Mouse (Mus musculus): Measurements from ENCODE around the gene Zdhhc14. TPM values are rescaled to one million over a fixed set of nuclear protein-coding genes. Genes with fewer than 3 reads are reported as not detected.

The Zdhhc14 gene
- polyA plus RNA-seq, 1 experiment from 2014 or later = 2.0 TPM

DNA sequence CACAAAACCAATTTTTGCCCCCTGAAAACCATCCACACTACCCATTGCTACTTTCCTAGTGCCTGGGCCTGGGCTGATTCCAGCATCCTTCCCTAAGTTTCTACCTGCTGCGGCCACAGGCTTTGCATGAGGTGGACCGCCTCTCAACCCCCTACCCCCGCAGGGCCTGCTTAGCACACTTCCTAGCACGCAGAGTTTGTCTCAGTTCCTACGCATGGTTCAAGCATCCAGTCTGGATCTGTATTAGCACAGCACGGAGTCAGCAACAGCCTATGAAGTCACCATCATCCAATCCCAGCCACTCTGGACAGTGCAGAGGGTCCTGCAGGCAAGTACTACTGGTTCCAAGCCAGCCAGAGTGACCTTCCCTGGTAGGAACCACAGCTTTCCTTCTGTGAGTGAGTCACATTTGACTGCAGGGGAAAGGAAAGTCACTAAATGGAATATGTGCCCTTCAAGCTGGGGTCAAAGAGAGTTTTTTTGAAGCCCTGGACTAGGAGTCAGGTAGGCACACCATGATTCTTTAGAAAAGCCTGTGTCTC lies 275.9 kb downstream of the Zdhhc14 start:
- peaks cover 5% of the 10 kb centered on the region for H3K4me1 ChIP-seq (ENCODE audit: control insufficient read depth, insufficient read depth, low read length)
- H3K4me2 ChIP-seq = no peak overlapping the region
- no peak overlapping the region for H3K9ac ChIP-seq (ENCODE audit: low read length)
- no peaks in the 10 kb centered on the region for H3K9me3 ChIP-seq (ENCODE audit: control insufficient read depth, low read length)
- 55% methylated on average over 6 of the region's 6 CpGs for WGBS
- H3K36me3 ChIP-seq (ENCODE audit: control insufficient read depth, insufficient read depth, low read length) = no peaks in the 10 kb centered on the region
- DNase-seq (ENCODE audit: low spot score, missing footprints) = no peak
- H3K27me3 ChIP-seq (ENCODE audit: control insufficient read depth, insufficient read depth, low read length) = no peaks in the 10 kb centered on the region
- H3K4me3 ChIP-seq (ENCODE audit: low read depth, low read length) = no peak overlapping the region
- H3K27ac ChIP-seq (ENCODE audit: low read depth, low read length) = no peak overlapping the region
- no peak for ATAC-seq (ENCODE audit: low FRiP score)

DNA sequence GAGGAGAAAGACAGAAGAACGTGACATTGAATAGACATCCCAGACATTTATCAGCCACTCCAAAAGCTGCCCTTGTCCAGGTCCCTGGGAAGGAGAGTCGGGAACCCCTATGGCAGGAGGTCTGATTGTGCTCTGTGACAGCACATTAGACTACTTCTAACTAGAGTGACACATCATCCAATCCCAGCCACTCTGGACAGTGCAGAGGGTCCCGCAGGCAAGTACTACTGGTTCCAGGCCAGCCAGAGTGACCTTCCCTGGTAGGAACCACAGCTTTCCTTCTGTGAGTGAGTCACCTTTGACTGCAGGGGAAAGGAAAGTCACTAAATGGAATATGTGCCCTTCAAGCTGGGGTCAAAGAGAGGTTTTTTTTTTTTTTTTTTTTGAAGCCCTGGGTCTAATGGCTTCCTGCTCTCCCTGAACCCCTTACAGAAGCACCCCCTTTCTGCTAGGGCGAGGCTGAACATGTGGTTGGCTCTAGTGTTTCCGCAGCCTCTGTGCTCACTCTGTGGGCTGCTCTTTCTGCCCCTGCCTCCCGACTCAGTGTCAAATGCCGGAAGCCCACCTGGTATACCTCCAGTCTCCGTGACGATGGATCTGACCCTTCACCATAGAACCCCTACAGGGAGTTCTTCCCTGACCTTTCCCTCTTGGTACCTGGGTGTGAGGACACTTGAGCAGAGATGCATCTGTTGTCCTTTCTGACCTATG lies 276.6 kb downstream of the Zdhhc14 start:
- Histone ChIP-seq H3K27ac (ENCODE audit: low read depth, low read length) (no peak overlapping the region), H3K4me2 (no peak overlapping the region), H3K27me3 (ENCODE audit: control insufficient read depth, insufficient read depth, low read length) (no peaks in the 10 kb centered on the region), H3K9me3 (ENCODE audit: control insufficient read depth, low read length) (no peaks in the 10 kb centered on the region), H3K4me3 (ENCODE audit: low read depth, low read length) (no peak overlapping the region), H3K4me1 (ENCODE audit: control insufficient read depth, insufficient read depth, low read length) (peaks cover 5% of the 10 kb centered on the region), H3K36me3 (ENCODE audit: control insufficient read depth, insufficient read depth, low read length) (no peaks in the 10 kb centered on the region), H3K9ac (ENCODE audit: low read length) (no peak overlapping the region)
- 88% methylated on average over 9 of the region's 9 CpGs for WGBS
- ATAC-seq (ENCODE audit: low FRiP score) (no peak), DNase-seq (ENCODE audit: low spot score, missing footprints) (no peak)

DNA sequence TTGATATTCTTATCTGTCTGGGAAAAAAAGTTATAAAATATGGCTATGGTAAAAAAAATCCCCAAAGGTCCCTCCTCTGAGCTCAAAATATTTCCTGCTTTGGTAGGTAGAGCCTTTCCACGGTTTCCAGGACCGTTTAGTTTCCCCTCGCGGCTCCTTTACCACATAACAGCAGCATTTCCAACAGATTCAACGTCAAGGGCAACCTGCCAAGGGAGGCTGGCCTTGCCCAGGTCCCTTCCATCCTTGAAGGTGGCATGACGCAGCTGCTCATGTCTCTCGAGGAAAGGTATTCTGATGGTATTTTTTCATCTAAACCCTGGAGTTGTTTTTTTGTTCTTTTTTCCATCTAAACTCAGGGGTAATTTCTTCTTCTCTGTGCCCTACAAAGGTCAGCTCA lies 277.4 kb downstream of the Zdhhc14 start:
- no peak overlapping the region for H3K4me3 ChIP-seq (ENCODE audit: low read depth, low read length)
- WGBS = 48% methylated on average over 7 of the region's 7 CpGs
- no peaks in the 10 kb centered on the region for H3K36me3 ChIP-seq (ENCODE audit: control insufficient read depth, insufficient read depth, low read length)
- H3K9ac ChIP-seq (ENCODE audit: low read length) = no peak overlapping the region
- H3K4me2 ChIP-seq = peak overlapping the region; percentile 41; the same call in 1 of the 2 replicates
- no peaks in the 10 kb centered on the region for H3K9me3 ChIP-seq (ENCODE audit: control insufficient read depth, low read length)
- no peak overlapping the region for H3K27ac ChIP-seq (ENCODE audit: low read depth, low read length)
- DNase-seq (ENCODE audit: low spot score, missing footprints) (no peak), ATAC-seq (ENCODE audit: low FRiP score) (no peak)
- peaks cover 5% of the 10 kb centered on the region for H3K4me1 ChIP-seq (ENCODE audit: control insufficient read depth, insufficient read depth, low read length)
- H3K27me3 ChIP-seq (ENCODE audit: control insufficient read depth, insufficient read depth, low read length) = no peaks in the 10 kb centered on the region

DNA sequence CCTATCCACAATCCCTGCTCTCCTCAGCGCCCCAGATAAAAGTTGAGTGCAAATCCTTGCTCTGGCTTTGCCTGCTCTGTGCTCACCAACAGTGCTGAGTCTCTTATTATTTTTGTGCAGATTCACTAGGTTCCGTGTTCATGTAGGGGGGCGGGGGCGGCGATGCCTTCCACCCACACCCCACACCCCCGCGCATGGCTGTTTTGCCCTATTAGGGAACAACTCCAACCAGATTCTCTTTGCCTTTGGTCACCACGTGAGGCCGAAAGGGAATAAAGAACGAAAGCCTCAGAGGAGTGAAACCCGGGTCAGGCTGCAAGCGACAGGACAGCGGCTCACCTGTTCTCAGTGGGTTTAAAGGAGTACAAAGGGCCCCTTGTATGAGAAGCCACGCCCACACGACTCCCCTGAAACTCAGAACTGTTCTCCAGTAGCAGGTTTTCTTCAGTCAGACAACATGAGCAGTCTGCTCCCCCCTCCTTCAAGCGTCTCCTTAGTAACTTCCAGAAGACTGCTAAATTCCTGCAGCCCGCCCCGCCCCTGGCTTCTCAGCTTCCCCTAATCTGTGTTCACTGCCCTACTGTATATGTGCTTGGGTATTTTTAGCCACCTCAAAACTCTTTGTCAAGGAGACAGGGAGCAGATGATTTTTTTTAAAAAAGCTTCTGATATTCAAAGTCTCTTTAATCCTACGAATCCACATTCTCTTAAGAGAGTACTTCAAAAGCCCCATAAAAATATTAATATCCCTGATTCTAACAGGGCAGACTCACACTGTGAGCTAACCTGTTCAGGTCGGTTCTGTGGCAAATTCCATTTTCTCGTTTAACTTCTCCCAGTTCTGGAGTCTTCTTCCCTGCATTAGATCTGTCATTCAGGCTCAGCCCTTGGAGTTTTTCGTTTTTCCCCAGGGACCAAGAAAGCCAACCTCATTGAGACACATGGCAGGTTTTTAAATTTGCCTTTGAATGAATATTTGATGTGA lies 278.2 kb downstream of the Zdhhc14 start:
- H3K4me1 ChIP-seq (ENCODE audit: control insufficient read depth, insufficient read depth, low read length) = peaks cover 5% of the 10 kb centered on the region
- WGBS = 14% methylated on average over 22 of the region's 22 CpGs
- no peaks in the 10 kb centered on the region for H3K9me3 ChIP-seq (ENCODE audit: control insufficient read depth, low read length)
- no peaks in the 10 kb centered on the region for H3K27me3 ChIP-seq (ENCODE audit: control insufficient read depth, insufficient read depth, low read length)
- peak overlapping the region; percentile 53 for H3K9ac ChIP-seq (ENCODE audit: low read length)
- H3K36me3 ChIP-seq (ENCODE audit: control insufficient read depth, insufficient read depth, low read length) = no peaks in the 10 kb centered on the region
- peak; percentile 55; the same call in 1 of the 2 replicates for ATAC-seq (ENCODE audit: low FRiP score)
- peak overlapping the region; percentile 41 for H3K4me2 ChIP-seq
- DNase-seq (ENCODE audit: low spot score, missing footprints) = peak; percentile 93
- H3K27ac ChIP-seq (ENCODE audit: low read depth, low read length) = no peak overlapping the region
- H3K4me3 ChIP-seq (ENCODE audit: low read depth, low read length) = peak overlapping the region; percentile 12; the same call in 1 of the 2 replicates

GRCm38 (mm10) chr17:5780213-5780975 lies 288.0 kb downstream of the Zdhhc14 start:
- peak; percentile 12 for DNase-seq (ENCODE audit: low spot score, missing footprints)
- Histone ChIP-seq H3K9ac (ENCODE audit: low read length) (no peak overlapping the region), H3K27me3 (ENCODE audit: control insufficient read depth, insufficient read depth, low read length) (no peaks in the 10 kb centered on the region), H3K4me3 (ENCODE audit: low read depth, low read length) (no peak overlapping the region), H3K36me3 (ENCODE audit: control insufficient read depth, insufficient read depth, low read length) (no peaks in the 10 kb centered on the region), H3K4me2 (no peak overlapping the region), H3K4me1 (ENCODE audit: control insufficient read depth, insufficient read depth, low read length) (no peaks in the 10 kb centered on the region), H3K9me3 (ENCODE audit: control insufficient read depth, low read length) (no peaks in the 10 kb centered on the region), H3K27ac (ENCODE audit: low read depth, low read length) (no peak overlapping the region)
- no peak for ATAC-seq (ENCODE audit: low FRiP score)
- WGBS = 82% methylated on average over 5 of the region's 5 CpGs

GRCm38 (mm10) chr17:5785238-5785637 lies 292.9 kb downstream of the Zdhhc14 start:
- peak; percentile 26 for DNase-seq (ENCODE audit: low spot score, missing footprints)
- 66% methylated on average over 2 of the region's 2 CpGs for WGBS
- H3K9ac ChIP-seq (ENCODE audit: low read length) = no peak overlapping the region
- no peak overlapping the region for H3K4me3 ChIP-seq (ENCODE audit: low read depth, low read length)
- no peaks in the 10 kb centered on the region for H3K27me3 ChIP-seq (ENCODE audit: control insufficient read depth, insufficient read depth, low read length)
- H3K27ac ChIP-seq (ENCODE audit: low read depth, low read length) = no peak overlapping the region
- H3K36me3 ChIP-seq (ENCODE audit: control insufficient read depth, insufficient read depth, low read length) = no peaks in the 10 kb centered on the region
- no peak overlapping the region for H3K4me2 ChIP-seq
- no peaks in the 10 kb centered on the region for H3K4me1 ChIP-seq (ENCODE audit: control insufficient read depth, insufficient read depth, low read length)
- no peaks in the 10 kb centered on the region for H3K9me3 ChIP-seq (ENCODE audit: control insufficient read depth, low read length)
- no peak for ATAC-seq (ENCODE audit: low FRiP score)

DNA sequence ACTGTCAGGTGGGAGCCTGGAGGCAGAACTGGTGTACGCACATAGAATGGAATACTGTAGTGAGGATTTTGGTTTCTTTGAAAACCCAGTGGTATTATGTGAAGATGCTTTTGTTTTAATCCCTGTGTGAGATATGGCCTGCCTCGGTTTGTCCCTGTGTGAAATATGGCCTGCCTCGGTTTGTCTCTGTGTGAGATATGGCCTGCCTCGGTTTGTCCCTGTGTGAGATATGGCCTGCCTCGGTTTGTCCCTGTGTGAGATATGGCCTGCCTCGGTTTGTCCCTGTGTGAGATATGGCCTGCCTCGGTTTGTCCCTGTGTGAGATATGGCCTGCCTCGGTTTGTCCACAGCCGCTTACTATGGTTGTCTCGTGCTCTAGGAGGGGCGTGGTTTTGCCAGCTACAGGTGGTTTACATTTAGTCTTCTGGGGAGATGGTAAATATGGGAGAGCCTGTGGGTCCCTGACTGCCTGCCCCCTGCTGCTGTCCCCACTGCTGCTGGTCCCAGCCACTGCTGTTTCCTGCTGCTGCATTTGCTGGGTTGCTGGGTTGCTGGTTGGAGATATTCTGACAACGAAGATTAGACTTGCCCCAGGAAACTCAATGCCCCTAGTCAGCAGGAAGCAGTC lies 299.9 kb downstream of the Zdhhc14 start:
- no peaks in the 10 kb centered on the region for H3K9me3 ChIP-seq (ENCODE audit: control insufficient read depth, low read length)
- no peak for ATAC-seq (ENCODE audit: low FRiP score)
- WGBS = 84% methylated on average over 12 of the region's 12 CpGs
- DNase-seq (ENCODE audit: low spot score, missing footprints) = no peak
- no peaks in the 10 kb centered on the region for H3K27me3 ChIP-seq (ENCODE audit: control insufficient read depth, insufficient read depth, low read length)
- no peak overlapping the region for H3K27ac ChIP-seq (ENCODE audit: low read depth, low read length)
- H3K4me2 ChIP-seq = no peak overlapping the region
- no peaks in the 10 kb centered on the region for H3K36me3 ChIP-seq (ENCODE audit: control insufficient read depth, insufficient read depth, low read length)
- no peaks in the 10 kb centered on the region for H3K4me1 ChIP-seq (ENCODE audit: control insufficient read depth, insufficient read depth, low read length)
- no peak overlapping the region for H3K9ac ChIP-seq (ENCODE audit: low read length)
- no peak overlapping the region for H3K4me3 ChIP-seq (ENCODE audit: low read depth, low read length)

DNA sequence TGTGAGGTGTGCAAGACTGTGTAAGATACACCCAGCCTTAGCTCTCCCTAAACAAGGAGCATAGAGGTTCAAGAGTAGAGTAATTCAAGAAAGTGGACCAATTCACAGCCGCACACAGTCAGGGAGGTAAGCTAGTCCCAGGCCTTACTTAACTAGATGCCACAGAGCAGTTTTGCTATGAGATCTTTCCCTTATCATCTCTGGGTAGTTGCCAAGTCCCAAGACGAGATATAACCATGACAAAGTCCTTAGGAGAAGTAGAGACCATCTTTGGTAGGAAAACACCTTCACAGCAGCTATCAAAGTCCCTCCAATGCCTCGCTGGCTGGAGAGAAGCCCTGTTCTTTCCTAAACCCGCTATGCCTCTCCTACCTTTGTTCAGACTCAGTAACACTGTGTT lies 301.2 kb downstream of the Zdhhc14 start:
- no peaks in the 10 kb centered on the region for H3K27me3 ChIP-seq (ENCODE audit: control insufficient read depth, insufficient read depth, low read length)
- no peaks in the 10 kb centered on the region for H3K9me3 ChIP-seq (ENCODE audit: control insufficient read depth, low read length)
- 77% methylated on average over 4 of the region's 4 CpGs for WGBS
- DNase-seq (ENCODE audit: low spot score, missing footprints) (no peak), ATAC-seq (ENCODE audit: low FRiP score) (no peak)
- no peaks in the 10 kb centered on the region for H3K4me1 ChIP-seq (ENCODE audit: control insufficient read depth, insufficient read depth, low read length)
- H3K9ac ChIP-seq (ENCODE audit: low read length) = no peak overlapping the region
- no peak overlapping the region for H3K4me2 ChIP-seq
- no peak overlapping the region for H3K4me3 ChIP-seq (ENCODE audit: low read depth, low read length)
- no peaks in the 10 kb centered on the region for H3K36me3 ChIP-seq (ENCODE audit: control insufficient read depth, insufficient read depth, low read length)
- no peak overlapping the region for H3K27ac ChIP-seq (ENCODE audit: low read depth, low read length)
